Mouse (Mus musculus) telencephalon, adult 2 months (tissue): ENCODE data around the gene Vwc2l.

Experiments used
- DNase-seq: peaks from one replicate; pipeline ENCODE4 v3.0.0-alpha.2; 2011; ENCODE audit warnings: low read depth, low spot score

Vwc2l gene

GRCm38 (mm10) chr1:70911235-70911634 is 185.7 kb downstream of the Vwc2l start:
- no peak for DNase-seq

- no peak for DNase-seq
These were observed 187.6 kb downstream of the Vwc2l start for GRCm38 (mm10) chr1:70913071-70913470.

GRCm38 (mm10) chr1:70918173-70919036 is 192.9 kb downstream of the Vwc2l start:
- DNase-seq, result no peak

- DNase-seq, result no peak
These were observed 207.5 kb downstream of the Vwc2l start for GRCm38 (mm10) chr1:70933016-70933415.
